Mouse (Mus musculus) intestine, embryonic 14.5 days (tissue): ENCODE measurements at regions not wholly inside any gene's neighbourhood (a gene's known extent, or its start where the extent isn't known, plus 50 kb on each side); places are given as distances from the start of the nearest gene placed in this dataset.

Experiments used
- ATAC-seq: fragments of 200-750 bp; cut with Nextera tagmentation; replicated peaks from 2 replicates; pipeline ENCODE4 v1.8.0; 2017; ENCODE audit warnings: low read depth, moderate number of reproducible peaks, moderate TSS enrichment, moderate library complexity; ENCODE audit not compliant: low FRiP score, low TSS enrichment
- DNase-seq: peaks from one replicate; pipeline ENCODE4 v3.0.0-alpha.2; 2018; ENCODE audit warnings: low spot score
- H3K27ac ChIP-seq: fragments of 300-500 bp; sonication (generic); 2 replicates; pipeline ENCODE4 v1.5.1; 2014; ENCODE audit warnings: low read depth, mild to moderate bottlenecking, control low read depth
- H3K27me3 ChIP-seq: fragments of 300-500 bp; sonication (generic); replicated peaks from 2 replicates; pipeline ENCODE4 v1.6.1; 2014; ENCODE audit warnings: low read length, control low read depth; ENCODE audit not compliant: control insufficient read depth, insufficient read depth
- H3K36me3 ChIP-seq: fragments of 300-500 bp; sonication (generic); 2 replicates; pipeline ENCODE4 v1.6.1; 2014; ENCODE audit warnings: low read length, control low read depth; ENCODE audit not compliant: control insufficient read depth, insufficient read depth
- H3K4me1 ChIP-seq: fragments of 300-500 bp; sonication (generic); replicated peaks from 2 replicates; pipeline ENCODE4 v1.6.1; 2014; ENCODE audit warnings: low read length, control low read depth, mixed read lengths; ENCODE audit not compliant: control insufficient read depth, insufficient read depth
- H3K4me2 ChIP-seq: fragments of 300-500 bp; sonication (generic); 2 replicates; pipeline ENCODE4 v1.6.1; 2014; ENCODE audit warnings: low read length
- H3K4me3 ChIP-seq: fragments of 300-500 bp; sonication (generic); 2 replicates; pipeline ENCODE4 v1.5.1; 2014; ENCODE audit warnings: low read depth, low read length, control low read depth, mixed read lengths
- H3K9ac ChIP-seq: fragments of 300-500 bp; sonication (generic); 2 replicates; pipeline ENCODE4 v1.6.1; 2014; ENCODE audit warnings: mild to moderate bottlenecking, low read length
- H3K9me3 ChIP-seq: fragments of 300-500 bp; sonication (generic); 2 replicates; pipeline ENCODE4 v1.6.1; 2016; ENCODE audit warnings: low read length, control low read depth; ENCODE audit not compliant: control insufficient read depth
- WGBS: fragments of 180-500 bp; shearing (Covaris S2); extraction: QIAGEN DNeasy Blood & Tissue Kit; methylation state at CpG from one replicate; pipeline ENCODE4 v1.1.7; 2014; 5-methylcytosine and 5-hydroxymethylcytosine counted together

- 80% methylated on average over 4 of the region's 4 CpGs for WGBS
- no peak for ATAC-seq
- no peaks in the 10 kb centered on the region for H3K27me3 ChIP-seq
These were observed 113.8 kb downstream of the Gadd45g start for GRCm38 (mm10) chr13:51960262-51960661.

GRCm38 (mm10) chr13:51962191-51962611 is 115.7 kb downstream of the Gadd45g start:
- 47% methylated on average over 8 of the region's 8 CpGs for WGBS

More at GRCm38 (mm10) chr13:51960262-51960661, 113.8 kb downstream of the Gadd45g start:
- Histone ChIP-seq H3K9me3 (no peaks in the 10 kb centered on the region), H3K36me3 (no peaks in the 10 kb centered on the region), H3K4me3 (no peak overlapping the region), H3K9ac (no peak overlapping the region), H3K27ac (no peak overlapping the region), H3K4me2 (no peak overlapping the region), H3K4me1 (peaks cover 26% of the 10 kb centered on the region)
- DNase-seq: no peak

GRCm38 (mm10) chr13:51962676-51963075 is 116.2 kb downstream of the Gadd45g start:
- Histone ChIP-seq H3K4me2 (no peak overlapping the region), H3K27ac (no peak overlapping the region), H3K4me3 (no peak overlapping the region), H3K9ac (no peak overlapping the region), H3K36me3 (no peaks in the 10 kb centered on the region), H3K4me1 (peaks cover 26% of the 10 kb centered on the region), H3K27me3 (no peaks in the 10 kb centered on the region), H3K9me3 (no peaks in the 10 kb centered on the region)
- WGBS: 38% methylated on average over 5 of the region's 5 CpGs
- DNase-seq (no peak), ATAC-seq (no peak)

More at GRCm38 (mm10) chr13:51962191-51962611, 115.7 kb downstream of the Gadd45g start:
- Histone ChIP-seq H3K27me3 (no peaks in the 10 kb centered on the region), H3K9ac (no peak overlapping the region), H3K9me3 (no peaks in the 10 kb centered on the region), H3K4me1 (peaks cover 26% of the 10 kb centered on the region), H3K4me3 (no peak overlapping the region), H3K36me3 (no peaks in the 10 kb centered on the region), H3K4me2 (no peak overlapping the region), H3K27ac (no peak overlapping the region)
- no peak for DNase-seq
- ATAC-seq: no peak

- Histone ChIP-seq H3K27ac (peak overlapping the region; percentile 34; the same call in 1 of the 2 replicates), H3K4me2 (no peak overlapping the region), H3K36me3 (no peaks in the 10 kb centered on the region), H3K4me1 (peaks cover 30% of the 10 kb centered on the region), H3K9ac (no peak overlapping the region), H3K9me3 (no peaks in the 10 kb centered on the region), H3K4me3 (no peak overlapping the region), H3K27me3 (no peaks in the 10 kb centered on the region)
- no peak for ATAC-seq
- no peak for DNase-seq
- WGBS: 67% methylated on average over 6 of the region's 6 CpGs
These were observed 117.5 kb downstream of the Gadd45g start for GRCm38 (mm10) chr13:51963966-51964365.

- Histone ChIP-seq H3K9ac (no peak overlapping the region), H3K4me2 (no peak overlapping the region)
- DNase-seq: no peak
These were observed 117.9 kb downstream of the Gadd45g start for GRCm38 (mm10) chr13:51964416-51964815.

GRCm38 (mm10) chr13:51964921-51965320 is 118.4 kb downstream of the Gadd45g start:
- peaks cover 38% of the 10 kb centered on the region for H3K4me1 ChIP-seq
- 59% methylated on average over 2 of the region's 2 CpGs for WGBS
- H3K27me3 ChIP-seq: no peaks in the 10 kb centered on the region
- no peak for ATAC-seq
- no peak overlapping the region for H3K4me2 ChIP-seq
- H3K9ac ChIP-seq: no peak overlapping the region
- no peak for DNase-seq
- peak overlapping the region; percentile 57; the same call in 1 of the 2 replicates for H3K27ac ChIP-seq
- no peaks in the 10 kb centered on the region for H3K9me3 ChIP-seq
- no peak overlapping the region for H3K4me3 ChIP-seq
- no peaks in the 10 kb centered on the region for H3K36me3 ChIP-seq

More at GRCm38 (mm10) chr13:51964416-51964815, 117.9 kb downstream of the Gadd45g start:
- Histone ChIP-seq H3K4me3 (no peak overlapping the region), H3K27me3 (no peaks in the 10 kb centered on the region), H3K27ac (peak overlapping the region; percentile 57; the same call in 1 of the 2 replicates), H3K36me3 (no peaks in the 10 kb centered on the region), H3K4me1 (peaks cover 34% of the 10 kb centered on the region), H3K9me3 (no peaks in the 10 kb centered on the region)
- ATAC-seq: no peak
- 26% methylated on average over 6 of the region's 6 CpGs for WGBS

GRCm38 (mm10) chr13:51968103-51968502 is 121.6 kb downstream of the Gadd45g start:
- no peak overlapping the region for H3K4me3 ChIP-seq
- no peak overlapping the region for H3K4me2 ChIP-seq
- DNase-seq (no peak), ATAC-seq (no peak)
- 49% methylated on average over 6 of the region's 6 CpGs for WGBS
- no peak overlapping the region for H3K9ac ChIP-seq
- peaks cover 34% of the 10 kb centered on the region for H3K4me1 ChIP-seq
- no peaks in the 10 kb centered on the region for H3K9me3 ChIP-seq
- H3K27me3 ChIP-seq: no peaks in the 10 kb centered on the region
- H3K36me3 ChIP-seq: no peaks in the 10 kb centered on the region
- no peak overlapping the region for H3K27ac ChIP-seq

- Histone ChIP-seq H3K27me3 (no peaks in the 10 kb centered on the region), H3K27ac (no peak overlapping the region)
- no peak for DNase-seq
These were observed 122.3 kb downstream of the Gadd45g start for GRCm38 (mm10) chr13:51968796-51969195.

GRCm38 (mm10) chr13:51970051-51970450 is 123.6 kb downstream of the Gadd45g start:
- DNase-seq (no peak), ATAC-seq (no peak)
- Histone ChIP-seq H3K4me2 (no peak overlapping the region), H3K36me3 (no peaks in the 10 kb centered on the region), H3K4me3 (no peak overlapping the region), H3K27me3 (no peaks in the 10 kb centered on the region), H3K27ac (no peak overlapping the region), H3K9me3 (no peaks in the 10 kb centered on the region), H3K9ac (no peak overlapping the region), H3K4me1 (peaks cover 33% of the 10 kb centered on the region)
- 67% methylated on average over 10 of the region's 11 CpGs for WGBS

More at GRCm38 (mm10) chr13:51968796-51969195, 122.3 kb downstream of the Gadd45g start:
- Histone ChIP-seq H3K9me3 (no peaks in the 10 kb centered on the region), H3K4me3 (no peak overlapping the region), H3K9ac (no peak overlapping the region), H3K36me3 (no peaks in the 10 kb centered on the region), H3K4me1 (peaks cover 40% of the 10 kb centered on the region), H3K4me2 (no peak overlapping the region)
- 43% methylated on average over 9 of the region's 9 CpGs for WGBS
- no peak for ATAC-seq
